Mouse (Mus musculus) intestine, postnatal 0 days (tissue): ENCODE measurements around the gene Alg9. TPM values are rescaled to one million over a fixed set of nuclear protein-coding genes. Genes with fewer than 3 reads are reported as not detected.

Experiments
- ATAC-seq: fragments of 200-750 bp; cut with Nextera tagmentation; 2 replicates; pipeline ENCODE4 v1.8.0; 2017; ENCODE audit warnings: mild to moderate bottlenecking, moderate TSS enrichment, moderate library complexity
- H3K27ac ChIP-seq: fragments of 300-500 bp; sonication (generic); 2 replicates; pipeline ENCODE4 v1.5.1; 2014; ENCODE audit warnings: mild to moderate bottlenecking, low read depth, low read length, moderate library complexity
- H3K27me3 ChIP-seq: fragments of 300-500 bp; sonication (generic); replicated peaks from 2 replicates; pipeline ENCODE4 v1.6.1; 2014; ENCODE audit warnings: low read length, mixed read lengths; ENCODE audit not compliant: control insufficient read depth, insufficient read depth
- H3K36me3 ChIP-seq: fragments of 300-500 bp; sonication (generic); 2 replicates; pipeline ENCODE4 v1.6.1; 2014; ENCODE audit warnings: mild to moderate bottlenecking, moderate library complexity; ENCODE audit not compliant: control insufficient read depth, insufficient read depth
- H3K4me1 ChIP-seq: fragments of 300-500 bp; sonication (generic); replicated peaks from 2 replicates; pipeline ENCODE4 v1.6.1; 2014; ENCODE audit warnings: antibody characterized with exemption, low read length, mixed read lengths; ENCODE audit not compliant: control insufficient read depth, insufficient read depth
- H3K4me2 ChIP-seq: fragments of 300-500 bp; sonication (generic); replicated peaks from 2 replicates; pipeline ENCODE4 v1.6.1; 2014; ENCODE audit warnings: low read depth, mild to moderate bottlenecking, moderate library complexity
- H3K4me3 ChIP-seq: fragments of 300-500 bp; sonication (generic); 2 replicates; pipeline ENCODE4 v1.5.1; 2014; ENCODE audit warnings: low read depth, low read length
- H3K9ac ChIP-seq: fragments of 300-500 bp; sonication (generic); 2 replicates; pipeline ENCODE4 v1.6.1; 2014; ENCODE audit warnings: mild to moderate bottlenecking, low read depth, low read length
- H3K9me3 ChIP-seq: fragments of 300-500 bp; sonication (generic); 2 replicates; pipeline ENCODE4 v1.6.1; 2016; ENCODE audit warnings: mixed run types; ENCODE audit not compliant: control insufficient read depth
- CTCF ChIP-seq: sonication (generic); IDR thresholded peaks from 2 replicates; pipeline ENCODE4 v1.5.1; 2016; ENCODE audit warnings: low read depth, mild to moderate bottlenecking, control low read depth, antibody characterized with exemption, moderate library complexity
- WGBS: fragments of 180-500 bp; shearing (Covaris S2); extraction: QIAGEN DNeasy Blood & Tissue Kit; methylation state at CpG from one replicate; pipeline ENCODE4 v1.1.7; 2014; 5-methylcytosine and 5-hydroxymethylcytosine counted together
- polyA plus RNA-seq: library from polyadenylated mRNA; unstranded; fragments of >200 nt; fragmentation: Nextera tagmentation; extraction: Ambion mirVana; gene quantifications from 2 replicates; pipeline ENCODE4 v1.2.1, GENCODE M21; 2015

The Alg9 gene
- polyA plus RNA-seq, 1 experiment from 2014 or later, result 17.3 TPM

- H3K27ac ChIP-seq, result peak overlapping the region; percentile 50
- H3K36me3 ChIP-seq, result peaks cover 17% of the 10 kb centered on the region
- ATAC-seq, result no peak
- H3K9ac ChIP-seq, result no peak overlapping the region
- H3K9me3 ChIP-seq, result no peaks in the 10 kb centered on the region
- 64% methylated on average over 6 of the region's 6 CpGs for WGBS
- 0 out of 2 replicates have a peak, but pooled peaks cover 16% of the 10 kb centered on the region for H3K4me1 ChIP-seq
- no peak overlapping the region for H3K4me2 ChIP-seq
- TF ChIP-seq CTCF, result no peak
- no peaks in the 10 kb centered on the region for H3K27me3 ChIP-seq
- H3K4me3 ChIP-seq, result no peak overlapping the region
Observed at GRCm38 (mm10) chr9:50847133-50847532, 72.3 kb downstream of the Alg9 start.

GRCm38 (mm10) chr9:50847606-50848368 lies 73.0 kb downstream of the Alg9 start:
- Histone ChIP-seq H3K36me3 (peaks cover 14% of the 10 kb centered on the region), H3K27me3 (no peaks in the 10 kb centered on the region), H3K4me2 (peak overlapping the region; percentile 35), H3K4me3 (no peak overlapping the region; the same call in 1 of the 2 replicates), H3K27ac (peak overlapping the region; percentile 80), H3K9me3 (no peaks in the 10 kb centered on the region), H3K4me1 (0 out of 2 replicates have a peak, but pooled peaks cover 16% of the 10 kb centered on the region), H3K9ac (no peak overlapping the region)
- 33% methylated on average over 12 of the region's 12 CpGs for WGBS
- ATAC-seq, result 0 out of 2 replicates have a peak, but pooled peaks have one; percentile 22
- TF ChIP-seq CTCF, result no peak

GRCm38 (mm10) chr9:50848821-50849220 lies 74.0 kb downstream of the Alg9 start:
- no peak for TF ChIP-seq CTCF
- H3K9me3 ChIP-seq, result no peaks in the 10 kb centered on the region

GRCm38 (mm10) chr9:50849249-50849648 lies 74.4 kb downstream of the Alg9 start:
- ATAC-seq, result peak; percentile 73
- Histone ChIP-seq H3K9ac (no peak overlapping the region), H3K36me3 (0 out of 2 replicates have a peak, but pooled peaks cover 4% of the 10 kb centered on the region), H3K4me3 (no peak overlapping the region; the same call in 1 of the 2 replicates), H3K27me3 (no peaks in the 10 kb centered on the region), H3K4me1 (0 out of 2 replicates have a peak, but pooled peaks cover 16% of the 10 kb centered on the region), H3K27ac (peak overlapping the region; percentile 80), H3K4me2 (peak overlapping the region; percentile 51), H3K9me3 (no peaks in the 10 kb centered on the region)
- WGBS, result 8% methylated on average over 8 of the region's 8 CpGs
- TF ChIP-seq CTCF, result peak; percentile 93

More at GRCm38 (mm10) chr9:50848821-50849220, 74.0 kb downstream of the Alg9 start:
- Histone ChIP-seq H3K4me1 (0 out of 2 replicates have a peak, but pooled peaks cover 16% of the 10 kb centered on the region), H3K4me2 (peak overlapping the region; percentile 35), H3K36me3 (peaks cover 8% of the 10 kb centered on the region), H3K27me3 (no peaks in the 10 kb centered on the region), H3K9ac (no peak overlapping the region), H3K27ac (peak overlapping the region; percentile 80), H3K4me3 (no peak overlapping the region)
- peak; percentile 12 for ATAC-seq
- 34% methylated on average over 5 of the region's 5 CpGs for WGBS

GRCm38 (mm10) chr9:50849755-50850154 lies 74.9 kb downstream of the Alg9 start:
- H3K4me1 ChIP-seq, result 0 out of 2 replicates have a peak, but pooled peaks cover 16% of the 10 kb centered on the region
- no peak overlapping the region for H3K9ac ChIP-seq
- H3K27me3 ChIP-seq, result no peaks in the 10 kb centered on the region
- H3K4me2 ChIP-seq, result peak overlapping the region; percentile 51
- 29% methylated on average over 9 of the region's 9 CpGs for WGBS
- peak; percentile 16 for ATAC-seq
- no peak for TF ChIP-seq CTCF
- H3K36me3 ChIP-seq, result no peaks in the 10 kb centered on the region
- H3K4me3 ChIP-seq, result peak overlapping the region; percentile 6; the same call in 1 of the 2 replicates
- no peaks in the 10 kb centered on the region for H3K9me3 ChIP-seq
- H3K27ac ChIP-seq, result peak overlapping the region; percentile 46; the same call in 1 of the 2 replicates

- TF ChIP-seq CTCF, result no peak
- no peaks in the 10 kb centered on the region for H3K27me3 ChIP-seq
- H3K9me3 ChIP-seq, result no peaks in the 10 kb centered on the region
- 0 out of 2 replicates have a peak, but pooled peaks cover 16% of the 10 kb centered on the region for H3K4me1 ChIP-seq
- H3K36me3 ChIP-seq, result no peaks in the 10 kb centered on the region
- H3K4me2 ChIP-seq, result peak overlapping the region; percentile 51
- H3K4me3 ChIP-seq, result peak overlapping the region; percentile 6; the same call in 1 of the 2 replicates
- ATAC-seq, result no peak
- no peak overlapping the region for H3K9ac ChIP-seq
- WGBS, result 14% methylated on average over 11 of the region's 11 CpGs
- H3K27ac ChIP-seq, result no peak overlapping the region
Observed at GRCm38 (mm10) chr9:50850271-50850670, 75.5 kb downstream of the Alg9 start.
